Mouse (Mus musculus): ENCODE data around the gene Jdp2. TPM values are rescaled to one million over a fixed set of nuclear protein-coding genes. Genes with fewer than 3 reads are reported as not detected.

The Jdp2 gene
- polyA plus RNA-seq (2017; shearing (Covaris generic)), result not detected

DNA sequence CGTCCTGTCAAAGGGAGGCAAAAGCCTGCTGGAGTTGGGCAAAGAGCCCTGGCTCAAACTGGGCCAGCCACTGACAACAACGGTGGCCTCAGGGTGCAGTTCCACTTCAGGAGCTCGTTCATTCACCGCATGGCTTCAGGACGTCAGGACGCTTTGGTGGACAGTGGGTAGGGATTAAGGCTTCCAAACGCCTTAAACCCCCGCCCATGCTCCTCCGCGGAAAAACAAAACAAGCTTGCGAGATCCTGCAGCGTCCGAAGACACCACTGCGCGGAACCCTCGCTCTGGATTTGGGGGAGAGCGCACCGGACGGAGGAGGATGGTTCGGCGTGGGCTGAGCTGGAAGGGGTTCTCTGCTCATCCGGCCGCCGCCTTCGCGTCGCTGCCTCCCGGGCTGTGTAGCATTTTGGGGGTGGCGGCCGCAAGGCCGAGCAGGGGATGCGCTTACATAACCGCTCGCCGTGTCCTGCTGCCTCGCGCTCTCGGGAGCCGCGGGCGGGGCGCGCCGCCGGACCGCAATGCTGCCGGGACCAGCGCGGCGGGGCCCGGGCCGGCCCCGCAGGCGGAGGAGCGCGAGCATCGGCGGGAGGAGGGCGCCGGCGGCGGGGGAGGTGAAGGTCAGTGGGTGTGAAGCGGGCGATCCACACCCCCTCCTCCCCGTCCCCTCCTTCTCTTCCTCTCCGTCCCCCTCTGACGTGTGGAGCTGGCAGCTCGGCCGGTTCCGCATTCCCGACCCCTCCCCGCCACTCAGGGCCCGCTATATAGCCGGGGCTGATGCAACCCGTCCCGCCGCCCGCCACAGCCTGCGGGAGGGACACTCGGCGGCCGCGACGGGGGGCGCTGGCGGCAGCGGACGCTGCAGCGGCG is at the start of gene Jdp2:
TSS of gene Jdp2 (plus strand) at position 417 of the 867 bp plus-strand sequence.

DNA sequence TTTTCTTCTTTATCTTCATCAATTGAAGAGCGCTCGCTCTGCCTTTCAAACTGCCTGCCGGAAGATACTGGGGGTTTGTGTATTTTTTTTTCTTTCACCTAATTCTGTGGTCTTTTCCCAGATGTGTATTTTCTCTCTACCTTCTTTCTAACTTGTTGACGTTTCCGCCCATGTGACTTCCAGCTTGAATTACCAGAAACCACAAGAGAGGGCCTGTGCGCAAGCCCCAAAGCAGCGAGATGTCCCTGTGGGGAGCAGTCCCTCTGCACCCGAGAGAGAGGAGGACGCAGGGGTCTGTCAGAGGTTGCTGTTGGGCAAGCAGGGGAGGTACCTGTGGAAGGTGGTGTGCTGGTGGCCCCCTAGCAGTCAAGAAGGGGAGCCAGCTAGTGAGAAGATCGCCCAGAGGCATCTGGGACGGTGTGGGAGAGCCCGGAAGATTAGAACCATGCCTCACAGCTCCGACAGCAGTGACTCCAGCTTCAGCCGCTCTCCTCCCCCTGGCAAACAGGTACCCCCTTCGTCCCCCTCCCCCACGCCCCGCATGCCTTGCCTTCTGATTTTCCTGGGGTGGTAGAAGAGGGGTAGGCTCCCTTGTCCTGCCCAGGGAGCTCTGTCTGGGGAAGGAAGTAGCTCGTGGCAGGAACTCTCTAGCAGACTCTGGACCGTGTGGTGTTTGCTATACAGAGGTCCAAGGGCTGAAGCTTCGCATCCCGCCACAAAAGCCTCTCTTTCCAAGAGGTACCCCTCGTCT is 87.8 kb downstream of the Jdp2 start, which contains the start of gene Batf:
TSS of gene Batf (plus strand) at position 204 of the 751 bp plus-strand sequence.

Other genes starting within 250 kb of the Jdp2 start
- gene Tmed10, start 224.2 kb upstream of the Jdp2 start, polyA plus RNA-seq (2017; shearing (Covaris generic)), result 239 TPM
- 97.3 TPM for gene Fos, start 125.1 kb upstream of the Jdp2 start, polyA plus RNA-seq (2017; shearing (Covaris generic))
- gene Batf, start 87.6 kb downstream of the Jdp2 start, polyA plus RNA-seq (2017; shearing (Covaris generic)), result 103 TPM
- gene Flvcr2, start 147.5 kb downstream of the Jdp2 start, polyA plus RNA-seq (2017; shearing (Covaris generic)), result 0.14 TPM
- gene Erg28, start 225.5 kb downstream of the Jdp2 start, polyA plus RNA-seq (2017; shearing (Covaris generic)), result 46.0 TPM
- gene Ttll5, start 225.6 kb downstream of the Jdp2 start, polyA plus RNA-seq (2017; shearing (Covaris generic)), result 16.8 TPM

Measured in naive thymus-derived CD4-positive, alpha-beta T cell, adult 5 months (primary cell).